Mouse (Mus musculus) megakaryocyte, adult 5-6 weeks (primary cell): ENCODE data around the gene Ccnd1. TPM values are rescaled to one million over a fixed set of nuclear protein-coding genes. Genes with fewer than 3 reads are reported as not detected.

ENCODE experiments used
- total RNA-seq, 2 experiments: library from RNA; stranded (forward) in 1 of 2; stranded (reverse) in 1 of 2; fragments of 153-499, 151-499 nt in 1 of 2; fragments of 221-1000, 200-1000 nt in 1 of 2; gene quantifications; 2 replicates each; pipeline versions ENCODE4 v1.2.3 to v1.2.4; 2015 to 2017

The Ccnd1 gene
- total RNA-seq, 2 experiments from 2014 or later: 5.2 to 8.1 TPM

Other genes starting within 250 kb of the Ccnd1 start
- not detected in 2 replicates for gene Ano1, start 188.0 kb downstream of the Ccnd1 start, total RNA-seq (2015)
- gene Ano1, start 188.0 kb downstream of the Ccnd1 start, total RNA-seq (2017): 0.33 TPM in 1 of 2 replicates, not detected in the other
- gene Fgf3, start 101.8 kb downstream of the Ccnd1 start, total RNA-seq (2015): 0.66 and 0.96 TPM in 2 replicates
- gene Fgf3, start 101.8 kb downstream of the Ccnd1 start, total RNA-seq (2017): 0.20 and 0.51 TPM in 2 replicates
- gene Fgf4, start 92.6 kb downstream of the Ccnd1 start, total RNA-seq (2015): not detected in 2 replicates
- not detected in 2 replicates for gene Fgf4, start 92.6 kb downstream of the Ccnd1 start, total RNA-seq (2017)
- gene Fgf15, start 43.4 kb downstream of the Ccnd1 start, total RNA-seq (2015): not detected in 2 replicates
- gene Fgf15, start 43.4 kb downstream of the Ccnd1 start, total RNA-seq (2017): not detected in 2 replicates
- gene LTO1, start 24.8 kb downstream of the Ccnd1 start, total RNA-seq (2015): 13.8 and 14.5 TPM in 2 replicates
- 49.5 and 53.8 TPM in 2 replicates for gene LTO1, start 24.8 kb downstream of the Ccnd1 start, total RNA-seq (2017)